Mouse (Mus musculus) Patski (cell line): ENCODE data around the gene Kcnip1. TPM values are rescaled to one million over a fixed set of nuclear protein-coding genes. Genes with fewer than 3 reads are reported as not detected.

Experiments used
- ATAC-seq: fragments of 100-300 bp; one replicate; pipeline ENCODE4 v1.8.0; 2021
- CTCF ChIA-PET: fragments of 350-600 bp; sonication (Branson Sonifier 250); formaldehyde crosslinking; loops from one replicate; lab custom pipeline; 2022; ENCODE audit warnings: inconsistent platforms; lab: Charles Lee
- POLR2A ChIA-PET: fragments of 350-600 bp; sonication (Branson Sonifier 250); formaldehyde crosslinking; loops from one replicate; lab custom pipeline; 2022; ENCODE audit warnings: antibody characterized with exemption, inconsistent platforms; lab: Charles Lee
- DNase-seq: peaks from one replicate; pipeline ENCODE4 v3.0.0-alpha.2; 2011; ENCODE audit warnings: low read depth, low spot score
- H3K27me3 ChIP-seq: fragments of 371-371 bp; one replicate; pipeline ENCODE4 v1.5.1; 2021
- CTCF ChIP-seq: fragments of 100-300 bp; IDR thresholded peaks from one replicate; pipeline ENCODE4 v1.5.1; 2021
- in situ Hi-C: fragments of 300-500 bp; cut with MboI; formaldehyde crosslinking; loops from 3 replicates; pipeline ENCODE4 v1.11.1; 2018; ENCODE audit warnings: low pct_unique_long_range_greater_than_20kb, mixed read lengths
- polyA plus RNA-seq: library from polyadenylated mRNA; unstranded; gene quantifications from one replicate; pipeline ENCODE4 v1.2.3, GENCODE M21; 2021

Kcnip1 gene
- polyA plus RNA-seq, 1 experiment from 2014 or later, result not detected

- no peak for TF ChIP-seq CTCF
- CTCF ChIA-PET, result no interaction called here
- in situ Hi-C loops, result loop anchor here (25.0 kb wide), 1 partner anchor 250 kb away; the partner anchor contains the start of gene Foxi1
- DNase-seq, result no peak
- ATAC-seq, result no peak
- POLR2A ChIA-PET, result no interaction called here
- H3K27me3 ChIP-seq, result peaks cover 9% of the 10 kb centered on the region
Measured at GRCm38 (mm10) chr11:33962178-33962577, 30.8 kb downstream of the Kcnip1 start.

- POLR2A ChIA-PET, result no interaction called here
- CTCF ChIA-PET, result interaction anchor here (1.0 kb wide), 1 partner anchor 47 kb away, joined by 3 read pairs; no protein-coding TSS in a partner anchor
- peak; percentile 63 for TF ChIP-seq CTCF
- DNase-seq (no peak), ATAC-seq (no peak)
- H3K27me3 ChIP-seq, result peaks cover 38% of the 10 kb centered on the region
- in situ Hi-C loops, result loop anchor here (25.0 kb wide), 1 partner anchor 254 kb away; the partner anchor contains the start of gene Foxi1
Measured at GRCm38 (mm10) chr11:33958713-33959112, 34.2 kb downstream of the Kcnip1 start.

- in situ Hi-C loops, result loop anchor here (25.0 kb wide), 1 partner anchor 255 kb away; the partner anchor contains the start of gene Foxi1
- peaks cover 45% of the 10 kb centered on the region for H3K27me3 ChIP-seq
- CTCF ChIA-PET, result no interaction called here
- DNase-seq, result no peak
- TF ChIP-seq CTCF, result no peak
- POLR2A ChIA-PET, result no interaction called here
- ATAC-seq, result no peak
Measured at GRCm38 (mm10) chr11:33957595-33957994, 35.4 kb downstream of the Kcnip1 start.

GRCm38 (mm10) chr11:33956623-33957022, 36.3 kb downstream of the Kcnip1 start:
- peaks cover 47% of the 10 kb centered on the region for H3K27me3 ChIP-seq
- CTCF ChIA-PET, result no interaction called here
- POLR2A ChIA-PET, result no interaction called here
- ATAC-seq, result no peak
- TF ChIP-seq CTCF, result no peak
- in situ Hi-C loops, result loop anchor here (25.0 kb wide), 1 partner anchor 256 kb away; the partner anchor contains the start of gene Foxi1
- DNase-seq, result no peak

- no peak for TF ChIP-seq CTCF
- ATAC-seq (no peak), DNase-seq (no peak)
- ChIA-PET POLR2A (no interaction called here), CTCF (no interaction called here)
- H3K27me3 ChIP-seq, result peaks cover 47% of the 10 kb centered on the region
- in situ Hi-C loops, result loop anchor here (25.0 kb wide), 1 partner anchor 256 kb away; the partner anchor contains the start of gene Foxi1
Measured at GRCm38 (mm10) chr11:33955982-33956381, 37.0 kb downstream of the Kcnip1 start.

GRCm38 (mm10) chr11:33951684-33952625, 41.0 kb downstream of the Kcnip1 start:
- in situ Hi-C loops, result loop anchor here (25.0 kb wide), 1 partner anchor 260 kb away; the partner anchor contains the start of gene Foxi1
- POLR2A ChIA-PET, result no interaction called here
- ATAC-seq, result no peak

GRCm38 (mm10) chr11:33951155-33951554, 41.8 kb downstream of the Kcnip1 start:
- ATAC-seq, result no peak
- in situ Hi-C loops, result loop anchor here (25.0 kb wide), 1 partner anchor 261 kb away; the partner anchor contains the start of gene Foxi1
- ChIA-PET POLR2A (no interaction called here), CTCF (interaction anchor here (0.9 kb wide), 1 partner anchor 12 kb away, joined by 3 read pairs; no protein-coding TSS in a partner anchor)
- no peak for DNase-seq
- no peak for TF ChIP-seq CTCF
- H3K27me3 ChIP-seq, result peaks cover 41% of the 10 kb centered on the region

More at GRCm38 (mm10) chr11:33951684-33952625, 41.0 kb downstream of the Kcnip1 start:
- DNase-seq, result no peak
- CTCF ChIA-PET, result interaction anchor here (0.9 kb wide), 1 partner anchor 13 kb away, joined by 3 read pairs; no protein-coding TSS in a partner anchor
- TF ChIP-seq CTCF, result no peak
- H3K27me3 ChIP-seq, result peaks cover 47% of the 10 kb centered on the region

- ATAC-seq (no peak), DNase-seq (no peak)
- ChIA-PET CTCF (no interaction called here), POLR2A (no interaction called here)
- in situ Hi-C loops, result loop anchor here (25.0 kb wide), 1 partner anchor 866 kb away; no protein-coding TSS in a partner anchor
- no peak for TF ChIP-seq CTCF
- H3K27me3 ChIP-seq, result peaks cover 11% of the 10 kb centered on the region
Measured at GRCm38 (mm10) chr11:33946501-33946900, 46.5 kb downstream of the Kcnip1 start.

- ChIA-PET CTCF (no interaction called here), POLR2A (no interaction called here)
- ATAC-seq, result no peak
- peaks cover 21% of the 10 kb centered on the region for H3K27me3 ChIP-seq
- no peak for TF ChIP-seq CTCF
- no peak for DNase-seq
- in situ Hi-C loops, result loop anchor here (25.0 kb wide), 1 partner anchor 867 kb away; no protein-coding TSS in a partner anchor
Measured at GRCm38 (mm10) chr11:33944786-33945328, 48.1 kb downstream of the Kcnip1 start.

- POLR2A ChIA-PET, result no interaction called here
- H3K27me3 ChIP-seq, result peaks cover 18% of the 10 kb centered on the region
- DNase-seq (no peak), ATAC-seq (no peak)
- in situ Hi-C loops, result loop anchor here (25.0 kb wide), 1 partner anchor 868 kb away; no protein-coding TSS in a partner anchor
- TF ChIP-seq CTCF, result peak; percentile 39
- CTCF ChIA-PET, result no interaction called here
Measured at GRCm38 (mm10) chr11:33944067-33944785, 48.7 kb downstream of the Kcnip1 start.
